Mouse (Mus musculus) embryonic facial prominence, embryonic 12.5 days (tissue): ENCODE results near the gene Olfr557. TPM values are rescaled to one million over a fixed set of nuclear protein-coding genes. Genes with fewer than 3 reads are reported as not detected.

Experiments
- ATAC-seq: fragments of 200-750 bp; cut with Nextera tagmentation; 2 replicates; pipeline ENCODE4 v1.8.0; 2017; ENCODE audit not compliant: insufficient number of reproducible peaks, insufficient read depth, low FRiP score, low TSS enrichment
- H3K27ac ChIP-seq: fragments of 300-500 bp; sonication (generic); 2 replicates; pipeline ENCODE4 v1.5.1; 2016; ENCODE audit warnings: mild to moderate bottlenecking
- H3K27me3 ChIP-seq: fragments of 300-500 bp; sonication (generic); 2 replicates; pipeline ENCODE4 v1.6.1; 2016; ENCODE audit warnings: mild to moderate bottlenecking, moderate library complexity
- H3K36me3 ChIP-seq: fragments of 300-500 bp; sonication (generic); 2 replicates; pipeline ENCODE4 v1.6.1; 2016; ENCODE audit warnings: mild to moderate bottlenecking
- H3K4me1 ChIP-seq: fragments of 300-500 bp; sonication (generic); 2 replicates; pipeline ENCODE4 v1.6.1; 2016
- H3K4me2 ChIP-seq: fragments of 300-500 bp; sonication (generic); replicated peaks from 2 replicates; pipeline ENCODE4 v1.6.1; 2016; ENCODE audit warnings: mild to moderate bottlenecking, moderate library complexity
- H3K4me3 ChIP-seq: fragments of 300-500 bp; sonication (generic); 2 replicates; pipeline ENCODE4 v1.5.1; 2016; ENCODE audit warnings: mild to moderate bottlenecking
- H3K9ac ChIP-seq: fragments of 300-500 bp; sonication (generic); 2 replicates; pipeline ENCODE4 v1.6.1; 2016; ENCODE audit warnings: mild to moderate bottlenecking, moderate library complexity
- H3K9me3 ChIP-seq: fragments of 300-500 bp; sonication (generic); 2 replicates; pipeline ENCODE4 v1.6.1; 2016; ENCODE audit warnings: mild to moderate bottlenecking, moderate library complexity
- WGBS: fragments of 180-500 bp; shearing (Covaris S2); methylation state at CpG from one replicate; pipeline ENCODE4 v1.1.7; 2016; 5-methylcytosine and 5-hydroxymethylcytosine counted together
- polyA plus RNA-seq: library from polyadenylated mRNA; unstranded; fragments of >200 nt; fragmentation: Nextera tagmentation; extraction: Ambion mirVana; gene quantifications from 2 replicates; pipeline ENCODE4 v1.2.1, GENCODE M21; 2016

The Olfr557 gene
- polyA plus RNA-seq, 1 experiment from 2014 or later, result not detected

GRCm38 (mm10) chr7:102737705-102738104 is 42.0 kb downstream of the Olfr557 start:
- no peak overlapping the region for H3K4me3 ChIP-seq
- no peak for ATAC-seq
- WGBS, result 53% methylated on average over 2 of the region's 2 CpGs

More at GRCm38 (mm10) chr7:102737705-102738104, 42.0 kb downstream of the Olfr557 start:
- Histone ChIP-seq H3K36me3 (no peaks in the 10 kb centered on the region), H3K4me2 (no peak overlapping the region), H3K9ac (no peak overlapping the region), H3K27ac (no peak overlapping the region), H3K4me1 (no peaks in the 10 kb centered on the region), H3K9me3 (no peaks in the 10 kb centered on the region), H3K27me3 (no peaks in the 10 kb centered on the region)

Other genes starting within 250 kb of the Olfr557 start
- gene Olfr543, start 214.2 kb upstream of the Olfr557 start, polyA plus RNA-seq, result 0.33 and 0.80 TPM in 2 replicates
- 0.10 and 0.13 TPM in 2 replicates for gene Olfr544, start 207.6 kb upstream of the Olfr557 start, polyA plus RNA-seq
- 0.13 and 0.14 TPM in 2 replicates for gene Olfr545, start 196.3 kb upstream of the Olfr557 start, polyA plus RNA-seq
- not detected in 2 replicates for gene Olfr547, start 161.2 kb upstream of the Olfr557 start, polyA plus RNA-seq
- not detected in 2 replicates for gene Olfr548-ps1, start 155.0 kb upstream of the Olfr557 start, polyA plus RNA-seq
- not detected in 2 replicates for gene Olfr549, start 146.0 kb upstream of the Olfr557 start, polyA plus RNA-seq
- gene Trim21, start 130.4 kb upstream of the Olfr557 start, polyA plus RNA-seq, result 0.51 and 0.59 TPM in 2 replicates
- 0.04 and 0.14 TPM in 2 replicates for gene Olfr550, start 124.5 kb upstream of the Olfr557 start, polyA plus RNA-seq
- gene Olfr551, start 104.0 kb upstream of the Olfr557 start, polyA plus RNA-seq, result not detected in 2 replicates
- gene Olfr552, start 98.1 kb upstream of the Olfr557 start, polyA plus RNA-seq, result not detected in 2 replicates
- not detected in 2 replicates for gene Olfr553, start 77.7 kb upstream of the Olfr557 start, polyA plus RNA-seq
- gene Olfr554, start 57.5 kb upstream of the Olfr557 start, polyA plus RNA-seq, result not detected in 2 replicates
- gene Olfr555, start 37.1 kb upstream of the Olfr557 start, polyA plus RNA-seq, result not detected in 2 replicates
- not detected in 2 replicates for gene Olfr556, start 31.0 kb upstream of the Olfr557 start, polyA plus RNA-seq
- 16.4 and 17.4 TPM in 2 replicates for gene Trim68, start 8.6 kb upstream of the Olfr557 start, polyA plus RNA-seq
- 0.55 and 0.98 TPM in 2 replicates for gene Olfr558, start 6.3 kb downstream of the Olfr557 start, polyA plus RNA-seq
- not detected in 2 replicates for gene Olfr33, start 23.2 kb downstream of the Olfr557 start, polyA plus RNA-seq
- not detected in 2 replicates for gene Olfr559, start 31.6 kb downstream of the Olfr557 start, polyA plus RNA-seq
- not detected in 2 replicates for gene Olfr560, start 63.5 kb downstream of the Olfr557 start, polyA plus RNA-seq
- 0.18 and 0.19 TPM in 2 replicates for gene Olfr78, start 63.6 kb downstream of the Olfr557 start, polyA plus RNA-seq
- not detected in 2 replicates for gene Olfr561, start 75.3 kb downstream of the Olfr557 start, polyA plus RNA-seq
- not detected in 2 replicates for gene Olfr564, start 107.6 kb downstream of the Olfr557 start, polyA plus RNA-seq
- gene Olfr566, start 162.9 kb downstream of the Olfr557 start, polyA plus RNA-seq, result not detected in 2 replicates
- not detected in 2 replicates for gene Olfr568, start 181.2 kb downstream of the Olfr557 start, polyA plus RNA-seq
- not detected in 2 replicates for gene Olfr569, start 195.0 kb downstream of the Olfr557 start, polyA plus RNA-seq
- not detected in 2 replicates for gene Olfr570, start 198.7 kb downstream of the Olfr557 start, polyA plus RNA-seq
- gene Olfr571, start 221.6 kb downstream of the Olfr557 start, polyA plus RNA-seq, result 0.06 and 0.23 TPM in 2 replicates
- gene Olfr572, start 228.5 kb downstream of the Olfr557 start, polyA plus RNA-seq, result not detected in 2 replicates
- not detected in 2 replicates for gene Olfr573-ps1, start 246.7 kb downstream of the Olfr557 start, polyA plus RNA-seq